In the genomic region with DNA sequence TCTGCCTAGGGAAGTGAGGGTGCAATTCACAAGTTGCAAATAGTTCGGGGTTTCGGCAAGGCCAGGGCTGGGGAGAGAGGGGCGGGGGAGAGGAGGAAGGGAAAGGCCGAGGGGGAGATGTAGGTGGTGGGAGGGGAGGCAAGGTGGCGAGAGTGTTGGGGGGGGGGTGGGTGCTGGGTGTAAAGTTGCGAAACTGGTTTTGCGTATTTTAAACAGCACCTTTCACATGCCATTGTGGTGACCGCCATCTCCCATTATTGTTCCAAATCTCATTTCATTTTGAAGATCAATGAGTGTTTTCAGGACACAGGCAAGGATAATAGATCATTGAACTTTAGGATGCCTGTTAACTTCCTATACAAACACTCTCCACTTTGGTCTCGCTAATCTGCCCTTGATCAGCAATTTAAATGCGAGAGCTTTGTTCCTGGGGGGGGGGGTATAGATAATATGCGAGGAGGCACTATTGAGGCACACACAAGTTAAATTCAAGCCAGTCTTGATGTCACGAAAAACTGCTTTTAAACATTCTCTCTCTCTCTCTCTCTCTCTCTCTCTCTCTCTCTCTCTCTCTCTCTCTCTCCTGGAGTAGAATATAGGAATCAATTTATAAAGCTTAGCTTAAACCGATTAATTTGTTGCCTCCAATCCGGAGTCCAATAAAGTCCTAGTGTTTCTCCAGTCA, we compare ENCODE assay signal across 8 mouse cellular contexts. TPM values are rescaled to one million over a fixed set of nuclear protein-coding genes. Genes with fewer than 3 reads are reported as not detected.
DNase-seq lines count a peak whose midpoint lies in the region; ATAC-seq lines count a peak whose summit lies in the region.

No protein-coding gene starts in this region.

- peaks cover 4 to 38% of the 10 kb centered on the region in 2 experiments; a peak in 3 of 4 replicates for H3K4me1 ChIP-seq in heart, embryonic 14.5 days (ENCODE audit: control insufficient read depth in 2 of 2, insufficient read depth in 2 of 2, low read length in 2 of 2)
- peaks cover 42% of the 10 kb centered on the region for H3K4me1 ChIP-seq in hindbrain, embryonic 14.5 days (replicated peaks; ENCODE audit: control insufficient read depth, insufficient read depth, low read length)
- peaks cover 51% of the 10 kb centered on the region for H3K4me1 ChIP-seq in midbrain, embryonic 15.5 days

- ATAC-seq in heart, embryonic 14.5 days (ENCODE audit: insufficient number of reproducible peaks, insufficient read depth, low FRiP score, low read depth): no peak
- ATAC-seq in hindbrain, embryonic 14.5 days (ENCODE audit: low FRiP score): no peak
- no peak for ATAC-seq in midbrain, embryonic 15.5 days (replicated peaks)
- no peak for ATAC-seq in frontal cortex, adult (ENCODE audit: low TSS enrichment)

- H3K27ac ChIP-seq in heart, embryonic 14.5 days (replicated peaks in 1 of 2; ENCODE audit: control insufficient read depth in 1 of 2, insufficient read depth in 1 of 2, low read depth in 2 of 2, low read length in 2 of 2): peak overlapping the region; percentile 81 to 98
- H3K27ac ChIP-seq in hindbrain, embryonic 14.5 days: peak overlapping the region; percentile 90
- H3K27ac ChIP-seq in midbrain, embryonic 15.5 days: peak overlapping the region; percentile 95

- H3K9ac ChIP-seq in heart, embryonic 14.5 days (ENCODE audit: low read length): peak overlapping the region; percentile 98
- H3K9ac ChIP-seq in hindbrain, embryonic 14.5 days: peak overlapping the region; percentile 94
- peak overlapping the region; percentile 87 for H3K9ac ChIP-seq in midbrain, embryonic 15.5 days

- peak overlapping the region; percentile 56 to 95 for H3K4me3 ChIP-seq in heart, embryonic 14.5 days (ENCODE audit: control insufficient read depth in 1 of 2, insufficient read depth in 1 of 2, low read depth in 1 of 2, low read length in 2 of 2)
- H3K4me3 ChIP-seq in hindbrain, embryonic 14.5 days (replicated peaks; ENCODE audit: low read length): peak overlapping the region; percentile 55
- peak overlapping the region; percentile 81 for H3K4me3 ChIP-seq in midbrain, embryonic 15.5 days

- WGBS in heart, embryonic 14.5 days: 1% methylated on average over 14 of the region's 14 CpGs
- 0% methylated on average over 14 of the region's 14 CpGs for WGBS in hindbrain, embryonic 14.5 days
- under 1% methylated on average over 14 of the region's 14 CpGs for WGBS in midbrain, embryonic 15.5 days

- no peaks in the 10 kb centered on the region for H3K27me3 ChIP-seq in heart, embryonic 14.5 days (ENCODE audit: control insufficient read depth, insufficient read depth, low read length)
- H3K27me3 ChIP-seq in hindbrain, embryonic 14.5 days (ENCODE audit: control insufficient read depth, insufficient read depth, low read length): no peaks in the 10 kb centered on the region
- 0 out of 2 replicates have a peak, but pooled peaks cover 3% of the 10 kb centered on the region for H3K27me3 ChIP-seq in midbrain, embryonic 15.5 days (replicated peaks)

- DNase-seq in heart, postnatal 4 days: no peak
- peak; percentile 72 for DNase-seq in Muller cell, postnatal 12 days (ENCODE audit: inconsistent ontology term)
- DNase-seq in hindbrain, embryonic 14.5 days (ENCODE audit: low spot score): no peak
- no peak for DNase-seq in cerebellum, adult 11 months
- DNase-seq in cerebellum, adult 11-12 months: no peak

- H3K4me2 ChIP-seq in heart, embryonic 14.5 days (ENCODE audit: low read length): peak overlapping the region; percentile 95
- peak overlapping the region; percentile 93 for H3K4me2 ChIP-seq in hindbrain, embryonic 14.5 days (replicated peaks)
- H3K4me2 ChIP-seq in midbrain, embryonic 15.5 days: peak overlapping the region; percentile 92

- H3K9me3 ChIP-seq in heart, embryonic 14.5 days (ENCODE audit: control insufficient read depth, low read length): no peaks in the 10 kb centered on the region
- no peaks in the 10 kb centered on the region for H3K9me3 ChIP-seq in hindbrain, embryonic 14.5 days (ENCODE audit: control insufficient read depth, low read length)
- no peaks in the 10 kb centered on the region for H3K9me3 ChIP-seq in midbrain, embryonic 15.5 days

- peaks cover 18% of the 10 kb centered on the region for H3K36me3 ChIP-seq in heart, embryonic 14.5 days (ENCODE audit: control insufficient read depth, insufficient read depth, low read length)
- peaks cover 17% of the 10 kb centered on the region; the same call in 1 of the 2 replicates for H3K36me3 ChIP-seq in hindbrain, embryonic 14.5 days (replicated peaks; ENCODE audit: control insufficient read depth, insufficient read depth)
- no peaks in the 10 kb centered on the region for H3K36me3 ChIP-seq in midbrain, embryonic 15.5 days (replicated peaks)

RNA-seq across cellular contexts. Expression of gene Lmo4, which starts 2.3 kb away (rescaled TPM):
- 45.2 and 45.3 TPM in 2 replicates for polyA plus RNA-seq in heart, embryonic 14.5 days (2014; fragmentation: Nextera tagmentation; extraction: Ambion mirVana)
- total RNA-seq in heart, postnatal 4 days (2021): 10 to 100 TPM; 46.8 to 51.0 TPM
- polyA plus RNA-seq in hindbrain, embryonic 14.5 days (2014; fragmentation: Nextera tagmentation; extraction: Ambion mirVana): 108 and 114 TPM in 2 replicates
- polyA plus RNA-seq in midbrain, embryonic 15.5 days (2015; fragmentation: Nextera tagmentation; extraction: Ambion mirVana): 75.9 and 76.1 TPM in 2 replicates
